Mouse (Mus musculus) small intestine, adult 2 months (tissue): ENCODE data around the gene Stat6. TPM values are rescaled to one million over a fixed set of nuclear protein-coding genes. Genes with fewer than 3 reads are reported as not detected.

Source experiments
- H3K27ac ChIP-seq: fragments of 200-500 bp; 2 replicates; pipeline ENCODE4 v1.5.1; 2012; ENCODE audit warnings: low read depth, low read length, control low read depth, inconsistent platforms; ENCODE audit not compliant: insufficient read depth
- H3K27me3 ChIP-seq: fragments of 200-500 bp; 2 replicates; pipeline ENCODE4 v1.6.1; 2012; ENCODE audit warnings: mild to moderate bottlenecking, moderate library complexity, low read length, inconsistent platforms; ENCODE audit not compliant: control insufficient read depth, insufficient read depth
- H3K36me3 ChIP-seq: fragments of 200-500 bp; 2 replicates; pipeline ENCODE4 v1.6.1; 2012; ENCODE audit warnings: mild to moderate bottlenecking, low read length, control low read depth, inconsistent platforms; ENCODE audit not compliant: control insufficient read depth, insufficient read depth
- H3K4me1 ChIP-seq: fragments of 200-500 bp; 2 replicates; pipeline ENCODE4 v1.6.1; 2012; ENCODE audit warnings: low read length, inconsistent platforms, mixed read lengths; ENCODE audit not compliant: control insufficient read depth, insufficient read depth, insufficient read length
- H3K4me3 ChIP-seq: fragments of 200-500 bp; 2 replicates; pipeline ENCODE4 v1.5.1; 2012; ENCODE audit warnings: low read depth, mild to moderate bottlenecking, control low read depth, inconsistent platforms, low read length, moderate library complexity
- CTCF ChIP-seq: fragments of 200-500 bp; IDR thresholded peaks from 2 replicates; pipeline ENCODE4 v1.5.1; 2012; ENCODE audit warnings: low read depth, mild to moderate bottlenecking, control low read depth, inconsistent platforms, low read length, moderate library complexity, mixed read lengths; ENCODE audit not compliant: insufficient replicate concordance, insufficient read length; ENCODE audit errors: extremely low read depth
- POLR2A ChIP-seq: fragments of 200-500 bp; IDR thresholded peaks from 2 replicates; pipeline ENCODE4 v1.6.1; 2012; ENCODE audit warnings: low read depth, mild to moderate bottlenecking, control low read depth, inconsistent platforms, low read length, moderate library complexity
- WGBS: fragments of 180-500 bp; shearing (Covaris S2); methylation state at CpG from one replicate; pipeline ENCODE4 v1.1.7; 2018; 5-methylcytosine and 5-hydroxymethylcytosine counted together
- polyA plus RNA-seq: library from polyadenylated mRNA; depleted of rRNA; stranded (reverse); fragments of >200 nt; gene quantifications from 2 replicates; pipeline ENCODE4 v1.2.3, GENCODE M21; 2012; rRNA removed

The Stat6 gene
- 45.7 and 101 TPM in 2 replicates for polyA plus RNA-seq

DNA sequence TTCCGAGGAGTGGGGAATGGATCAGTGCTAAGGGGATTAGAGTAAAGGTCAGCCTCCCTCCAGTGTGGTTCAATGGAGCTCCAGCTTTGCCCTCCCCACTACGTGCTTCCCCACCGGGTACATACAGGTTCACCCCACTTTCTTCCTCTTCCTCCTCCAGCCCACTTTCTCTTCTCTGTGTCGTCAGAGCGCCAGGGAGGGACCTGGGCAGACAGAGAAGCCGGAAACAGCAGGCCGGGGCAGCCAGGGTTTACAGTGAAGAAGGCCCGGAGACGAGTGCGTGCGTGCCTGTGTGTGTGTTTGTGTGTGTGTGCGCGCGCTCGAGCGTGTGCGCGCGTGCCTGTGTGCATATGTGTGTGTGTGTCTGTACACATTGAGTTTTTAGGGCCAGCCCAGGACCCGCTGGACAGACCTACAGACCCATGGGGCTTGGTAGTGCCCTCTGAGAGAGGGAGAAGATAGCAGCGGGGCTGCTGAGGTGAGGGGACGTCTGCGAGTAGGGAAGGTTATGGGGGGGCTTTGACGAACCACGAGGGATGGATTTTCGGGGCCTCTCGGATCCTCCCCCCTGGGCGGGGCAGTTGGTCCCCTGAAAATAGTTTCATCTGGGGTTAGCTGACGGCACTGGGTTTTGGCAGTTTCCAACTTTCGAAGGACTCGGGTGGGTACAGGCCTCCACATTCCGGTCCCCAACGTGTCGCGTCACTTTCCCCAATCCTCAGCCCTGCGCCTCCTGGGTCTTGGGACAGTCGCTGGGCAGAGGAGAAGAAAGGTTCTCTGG, at the start of gene Stat6:
Gene Stat6, plus strand, starts transcription at position 215 of the 781 bp plus-strand sequence.
- peaks cover 10% of the 10 kb centered on the region for H3K4me1 ChIP-seq
- WGBS = under 1% methylated on average over 37 of the region's 37 CpGs
- TF ChIP-seq POLR2A = peak; percentile 70
- TF ChIP-seq CTCF = no peak

DNA sequence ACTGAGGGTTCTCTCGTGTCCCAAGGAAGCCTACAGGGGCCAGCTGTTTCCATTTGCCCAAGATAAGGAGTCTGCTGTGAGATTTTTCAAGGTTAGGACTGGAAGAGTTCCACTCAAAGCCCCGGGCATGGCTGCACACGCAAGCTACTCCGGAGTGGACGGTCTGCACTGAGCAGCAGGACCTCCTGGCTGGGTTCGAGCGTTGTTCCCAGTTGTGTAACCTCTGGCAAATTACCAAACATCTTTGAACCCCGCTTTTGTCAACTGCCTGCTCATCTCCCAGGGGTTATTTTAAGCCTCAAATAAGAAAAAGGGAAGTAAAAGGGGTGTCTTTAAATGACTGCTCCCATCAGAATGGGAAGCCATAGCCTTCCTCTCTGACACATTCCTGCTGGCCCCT, 48.4 kb upstream of the Stat6 start:
- 75% methylated on average over 8 of the region's 8 CpGs for WGBS
- no peaks in the 10 kb centered on the region for H3K27me3 ChIP-seq
- peaks cover 48% of the 10 kb centered on the region for H3K36me3 ChIP-seq
- H3K27ac ChIP-seq = 0 out of 2 replicates have a peak overlapping the region, but pooled peaks have one; percentile 3
- peaks cover 48% of the 10 kb centered on the region for H3K4me1 ChIP-seq
- no peak overlapping the region for H3K4me3 ChIP-seq
- TF ChIP-seq CTCF = no peak
- TF ChIP-seq POLR2A = no peak

More for the DNA sequence above, at the start of gene Stat6:
- H3K27ac ChIP-seq = peak within 1 kb of the TSS; percentile 99
- peak within 1 kb of the TSS; percentile 90 for H3K4me3 ChIP-seq
- peaks cover 14% of the 10 kb centered on the region for H3K36me3 ChIP-seq
- no peaks in the 10 kb centered on the region for H3K27me3 ChIP-seq

DNA sequence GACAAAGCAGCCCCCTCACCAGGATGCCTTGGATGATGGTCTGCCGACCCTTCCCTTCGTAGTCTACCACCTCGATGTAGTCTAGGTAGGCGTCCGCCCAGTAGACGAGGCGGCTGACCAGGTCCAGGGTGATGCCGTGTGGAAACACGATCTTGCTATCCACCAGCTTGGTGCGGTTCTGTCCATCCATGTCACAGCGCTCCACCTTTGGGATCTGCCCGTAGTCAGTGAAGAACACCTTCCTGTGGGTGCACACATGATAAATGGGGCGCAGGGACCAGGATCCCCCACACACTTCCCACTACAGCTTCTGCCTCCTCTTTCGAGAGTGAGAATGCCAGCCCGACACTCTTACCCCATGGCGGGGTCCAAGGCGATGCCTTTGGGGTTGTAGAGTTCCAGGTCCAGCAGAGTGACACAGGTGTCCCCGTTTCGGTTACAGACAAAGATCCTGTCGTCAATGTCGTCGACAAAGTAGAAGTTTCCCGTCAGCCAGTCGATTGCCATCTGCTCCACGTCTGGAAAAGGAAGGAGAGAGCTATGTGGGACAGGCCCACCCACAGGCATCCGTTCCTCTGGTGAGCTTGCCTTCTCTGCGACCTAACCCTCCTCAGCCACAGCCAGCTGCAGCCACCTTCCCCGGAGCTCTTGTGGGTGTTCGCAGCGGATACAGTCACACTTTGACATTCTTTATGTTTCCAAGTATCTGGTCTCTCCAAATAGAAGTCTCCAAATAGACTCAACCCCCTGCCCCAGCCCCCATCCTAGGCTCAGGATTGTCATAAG, 47.7 kb upstream of the Stat6 start:
- peak overlapping the region; percentile 3; the same call in 1 of the 2 replicates for H3K27ac ChIP-seq
- H3K4me3 ChIP-seq = no peak overlapping the region
- peaks cover 51% of the 10 kb centered on the region for H3K4me1 ChIP-seq
- whole genome bisulfite sequencing = 89% methylated on average over 30 of the region's 30 CpGs
- TF ChIP-seq POLR2A (no peak), CTCF (no peak)
- peaks cover 41% of the 10 kb centered on the region for H3K36me3 ChIP-seq
- no peaks in the 10 kb centered on the region for H3K27me3 ChIP-seq

DNA sequence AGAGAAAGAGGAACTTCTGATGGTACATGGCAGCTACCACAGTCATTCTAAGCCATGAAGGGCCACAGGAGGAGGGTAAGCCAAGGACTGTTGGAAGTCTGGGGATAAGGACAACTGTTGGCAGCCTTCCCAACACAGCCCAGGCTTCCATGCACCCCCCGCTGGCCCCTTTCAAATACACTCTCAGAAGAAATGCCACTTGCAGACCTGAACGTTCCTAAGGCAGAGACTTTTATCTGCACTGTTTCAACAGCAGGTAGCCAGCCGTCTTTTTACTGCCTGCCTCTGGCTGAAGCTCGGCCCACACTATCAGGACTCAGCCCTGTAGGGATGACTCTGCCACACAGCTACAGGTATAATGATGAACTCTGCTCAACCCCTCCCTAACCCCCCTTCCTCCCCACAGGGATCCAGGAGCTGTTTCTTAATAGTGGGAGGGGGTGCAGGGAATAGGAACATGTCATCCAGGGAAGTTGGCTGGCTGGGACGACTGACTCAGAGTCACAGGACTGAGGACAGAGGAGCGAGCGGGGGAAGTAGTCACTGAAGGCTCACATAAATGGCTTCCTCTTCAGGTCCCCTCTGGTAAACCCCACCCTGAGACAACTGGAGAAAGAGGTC, 46.4 kb upstream of the Stat6 start:
- Histone ChIP-seq H3K4me3 (no peak overlapping the region), H3K36me3 (peaks cover 32% of the 10 kb centered on the region), H3K4me1 (peaks cover 55% of the 10 kb centered on the region; the same call in 1 of the 2 replicates), H3K27me3 (no peaks in the 10 kb centered on the region), H3K27ac (peak overlapping the region; percentile 80)
- TF ChIP-seq CTCF = no peak
- WGBS = 30% methylated on average over 7 of the region's 7 CpGs

DNA sequence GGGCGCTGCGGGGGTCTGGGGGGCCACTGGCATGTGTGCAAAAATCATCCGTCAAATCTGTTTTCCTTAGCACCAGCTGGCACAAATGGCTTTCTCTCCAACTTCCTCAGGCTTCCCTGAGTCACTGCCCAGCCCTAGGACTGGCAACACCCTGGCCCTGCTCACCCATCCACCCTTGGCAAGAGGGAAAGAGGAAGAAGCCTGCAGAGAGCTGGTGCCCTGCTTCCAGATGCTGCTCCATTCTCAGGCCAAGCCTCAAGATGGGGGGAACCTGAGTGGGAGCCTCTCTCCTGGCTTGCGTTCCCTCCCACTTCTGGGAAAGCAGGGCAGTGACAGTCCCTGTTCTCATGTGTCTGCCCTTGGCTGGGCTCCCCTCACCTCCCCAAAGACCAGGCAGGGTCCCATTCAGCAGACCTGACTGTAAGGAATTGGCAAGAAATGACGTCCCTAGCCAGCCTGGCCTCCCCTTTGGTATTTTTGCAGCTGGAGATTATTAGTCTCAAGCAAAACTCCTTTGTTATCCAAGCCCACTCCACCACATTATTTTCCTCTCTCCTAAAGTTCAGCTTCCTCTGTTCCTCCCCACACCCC, 45.4 kb upstream of the Stat6 start:
- Histone ChIP-seq H3K27me3 (no peaks in the 10 kb centered on the region), H3K27ac (peak overlapping the region; percentile 80), H3K36me3 (peaks cover 31% of the 10 kb centered on the region), H3K4me3 (no peak overlapping the region), H3K4me1 (peaks cover 50% of the 10 kb centered on the region; the same call in 1 of the 2 replicates)
- 35% methylated on average over 5 of the region's 5 CpGs for WGBS
- TF ChIP-seq CTCF (no peak), POLR2A (no peak)

DNA sequence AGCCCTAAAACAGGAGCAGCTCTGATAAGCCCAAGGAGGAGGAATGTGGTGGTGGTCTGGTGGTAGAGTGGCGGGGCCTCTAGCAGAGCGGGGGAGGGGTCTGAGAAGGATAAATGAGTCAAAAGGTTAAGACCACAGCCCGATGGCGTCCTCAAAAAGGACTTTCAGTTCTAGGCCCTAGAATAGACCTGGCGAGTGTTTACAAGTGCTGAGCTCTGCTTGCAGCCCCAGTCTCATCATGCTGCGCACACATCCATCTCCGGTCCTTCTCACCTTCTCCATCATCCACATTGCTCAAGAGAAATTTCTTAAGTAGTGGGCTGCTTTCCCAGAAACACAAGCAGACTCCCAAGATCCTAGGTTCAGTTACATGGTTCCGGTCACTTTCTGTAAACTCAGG, 44.2 kb upstream of the Stat6 start:
- H3K4me3 ChIP-seq = no peak overlapping the region
- H3K27ac ChIP-seq = no peak overlapping the region
- H3K27me3 ChIP-seq = no peaks in the 10 kb centered on the region
- peaks cover 27% of the 10 kb centered on the region for H3K36me3 ChIP-seq
- no peak for TF ChIP-seq POLR2A
- TF ChIP-seq CTCF = no peak
- H3K4me1 ChIP-seq = peaks cover 44% of the 10 kb centered on the region; the same call in 1 of the 2 replicates
- WGBS = 73% methylated on average over 8 of the region's 8 CpGs
